Mouse (Mus musculus): ENCODE results near the gene Tiam2. TPM values are rescaled to one million over a fixed set of nuclear protein-coding genes. Genes with fewer than 3 reads are reported as not detected.

The Tiam2 gene
- polyA plus RNA-seq, 1 experiment = 1.2 TPM

GRCm38 (mm10) chr17:3328820-3329219 is 2.4 kb downstream of the Tiam2 start:
- WGBS = 86% methylated on average over 4 of the region's 4 CpGs
- Histone ChIP-seq H3K36me3 (ENCODE audit: control insufficient read depth, insufficient read depth, low read length) (no peaks in the 10 kb centered on the region), H3K27ac (ENCODE audit: insufficient read depth, low read depth, low read length) (no peak overlapping the region), H3K27me3 (replicated peaks; ENCODE audit: control insufficient read depth, insufficient read depth, low read length) (no peaks in the 10 kb centered on the region), H3K4me3 (ENCODE audit: insufficient read depth, low read depth, low read length) (no peak overlapping the region), H3K4me1 (ENCODE audit: control insufficient read depth, insufficient read depth, low read length) (no peaks in the 10 kb centered on the region)
- no peak for TF ChIP-seq CTCF (conservative IDR thresholded peaks at IDR 0.05; ENCODE audit: insufficient read depth, insufficient read length, low read depth, low read length)
- TF ChIP-seq POLR2A (IDR thresholded peaks at IDR 0.05; ENCODE audit: low read depth, low read length) = no peak
- DNase-seq = no peak

- 88% methylated on average over 4 of the region's 4 CpGs for WGBS
- TF ChIP-seq POLR2A (IDR thresholded peaks at IDR 0.05; ENCODE audit: low read depth, low read length) = no peak
- TF ChIP-seq CTCF (conservative IDR thresholded peaks at IDR 0.05; ENCODE audit: insufficient read depth, insufficient read length, low read depth, low read length) = no peak
- no peak overlapping the region for H3K27ac ChIP-seq (ENCODE audit: insufficient read depth, low read depth, low read length)
- no peak overlapping the region for H3K4me3 ChIP-seq (ENCODE audit: insufficient read depth, low read depth, low read length)
- no peaks in the 10 kb centered on the region for H3K36me3 ChIP-seq (ENCODE audit: control insufficient read depth, insufficient read depth, low read length)
- H3K27me3 ChIP-seq (replicated peaks; ENCODE audit: control insufficient read depth, insufficient read depth, low read length) = no peaks in the 10 kb centered on the region
- H3K4me1 ChIP-seq (ENCODE audit: control insufficient read depth, insufficient read depth, low read length) = no peaks in the 10 kb centered on the region
- no peak for DNase-seq
These were observed 3.1 kb downstream of the Tiam2 start for GRCm38 (mm10) chr17:3329429-3329828.

- TF ChIP-seq POLR2A (IDR thresholded peaks at IDR 0.05; ENCODE audit: low read depth, low read length) = no peak
- no peak for TF ChIP-seq CTCF (conservative IDR thresholded peaks at IDR 0.05; ENCODE audit: insufficient read depth, insufficient read length, low read depth, low read length)
- WGBS = 58% methylated on average over 7 of the region's 7 CpGs
- Histone ChIP-seq H3K27ac (ENCODE audit: insufficient read depth, low read depth, low read length) (no peak overlapping the region), H3K4me3 (ENCODE audit: insufficient read depth, low read depth, low read length) (no peak overlapping the region), H3K4me1 (ENCODE audit: control insufficient read depth, insufficient read depth, low read length) (no peaks in the 10 kb centered on the region), H3K27me3 (replicated peaks; ENCODE audit: control insufficient read depth, insufficient read depth, low read length) (no peaks in the 10 kb centered on the region), H3K36me3 (ENCODE audit: control insufficient read depth, insufficient read depth, low read length) (no peaks in the 10 kb centered on the region)
- peak; percentile 51 for DNase-seq
These were observed 5.5 kb downstream of the Tiam2 start for GRCm38 (mm10) chr17:3331721-3332461.

- no peak overlapping the region for H3K4me3 ChIP-seq (ENCODE audit: insufficient read depth, low read depth, low read length)
- H3K36me3 ChIP-seq (ENCODE audit: control insufficient read depth, insufficient read depth, low read length) = no peaks in the 10 kb centered on the region
- 90% methylated on average over 7 of the region's 7 CpGs for WGBS
- no peaks in the 10 kb centered on the region for H3K4me1 ChIP-seq (ENCODE audit: control insufficient read depth, insufficient read depth, low read length)
- TF ChIP-seq POLR2A (IDR thresholded peaks at IDR 0.05; ENCODE audit: low read depth, low read length) (no peak), CTCF (conservative IDR thresholded peaks at IDR 0.05; ENCODE audit: insufficient read depth, insufficient read length, low read depth, low read length) (no peak)
- H3K27me3 ChIP-seq (replicated peaks; ENCODE audit: control insufficient read depth, insufficient read depth, low read length) = no peaks in the 10 kb centered on the region
- H3K27ac ChIP-seq (ENCODE audit: insufficient read depth, low read depth, low read length) = no peak overlapping the region
- no peak for DNase-seq
These were observed 9.9 kb downstream of the Tiam2 start for GRCm38 (mm10) chr17:3336161-3336739.

GRCm38 (mm10) chr17:3336887-3337524 is 10.6 kb downstream of the Tiam2 start:
- no peaks in the 10 kb centered on the region for H3K27me3 ChIP-seq (replicated peaks; ENCODE audit: control insufficient read depth, insufficient read depth, low read length)
- 74% methylated on average over 7 of the region's 7 CpGs for WGBS
- H3K4me3 ChIP-seq (ENCODE audit: insufficient read depth, low read depth, low read length) = no peak overlapping the region
- TF ChIP-seq POLR2A (IDR thresholded peaks at IDR 0.05; ENCODE audit: low read depth, low read length) (no peak), CTCF (conservative IDR thresholded peaks at IDR 0.05; ENCODE audit: insufficient read depth, insufficient read length, low read depth, low read length) (no peak)
- no peak for DNase-seq
- no peak overlapping the region for H3K27ac ChIP-seq (ENCODE audit: insufficient read depth, low read depth, low read length)
- H3K36me3 ChIP-seq (ENCODE audit: control insufficient read depth, insufficient read depth, low read length) = no peaks in the 10 kb centered on the region
- H3K4me1 ChIP-seq (ENCODE audit: control insufficient read depth, insufficient read depth, low read length) = no peaks in the 10 kb centered on the region

DNA sequence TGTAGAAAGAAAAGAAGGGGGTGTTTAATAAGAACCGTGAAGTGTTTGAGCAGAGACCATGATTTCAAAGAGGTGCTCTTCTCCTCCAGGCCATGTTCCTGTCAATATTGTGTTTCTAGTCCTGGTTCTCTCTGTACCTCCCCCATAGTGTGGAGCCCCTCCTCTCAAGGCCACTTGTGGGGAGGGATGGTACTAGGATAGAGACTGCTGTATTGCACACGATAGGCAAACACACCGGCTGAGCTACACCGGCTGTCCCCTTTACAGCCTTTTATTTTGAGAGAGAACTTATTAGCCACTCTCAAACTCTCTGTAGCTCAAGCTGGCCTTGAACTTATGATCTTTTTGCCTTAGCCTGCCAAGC is 11.1 kb downstream of the Tiam2 start:
- DNase-seq = no peak
- H3K27me3 ChIP-seq (replicated peaks; ENCODE audit: control insufficient read depth, insufficient read depth, low read length) = no peaks in the 10 kb centered on the region
- WGBS = 67% methylated on average over 4 of the region's 4 CpGs
- TF ChIP-seq POLR2A (IDR thresholded peaks at IDR 0.05; ENCODE audit: low read depth, low read length) = no peak
- H3K27ac ChIP-seq (ENCODE audit: insufficient read depth, low read depth, low read length) = no peak overlapping the region
- H3K4me3 ChIP-seq (ENCODE audit: insufficient read depth, low read depth, low read length) = no peak overlapping the region
- no peaks in the 10 kb centered on the region for H3K36me3 ChIP-seq (ENCODE audit: control insufficient read depth, insufficient read depth, low read length)
- no peaks in the 10 kb centered on the region for H3K4me1 ChIP-seq (ENCODE audit: control insufficient read depth, insufficient read depth, low read length)

GRCm38 (mm10) chr17:3338821-3339220 is 12.4 kb downstream of the Tiam2 start:
- Histone ChIP-seq H3K4me1 (ENCODE audit: control insufficient read depth, insufficient read depth, low read length) (no peaks in the 10 kb centered on the region), H3K27ac (ENCODE audit: insufficient read depth, low read depth, low read length) (no peak overlapping the region), H3K4me3 (ENCODE audit: insufficient read depth, low read depth, low read length) (no peak overlapping the region), H3K27me3 (replicated peaks; ENCODE audit: control insufficient read depth, insufficient read depth, low read length) (no peaks in the 10 kb centered on the region), H3K36me3 (ENCODE audit: control insufficient read depth, insufficient read depth, low read length) (no peaks in the 10 kb centered on the region)
- 51% methylated on average over 7 of the region's 7 CpGs for WGBS
- TF ChIP-seq CTCF (conservative IDR thresholded peaks at IDR 0.05; ENCODE audit: insufficient read depth, insufficient read length, low read depth, low read length) (no peak), POLR2A (IDR thresholded peaks at IDR 0.05; ENCODE audit: low read depth, low read length) (no peak)
- no peak for DNase-seq

Data from kidney, adult 2 months (tissue).